Mouse (Mus musculus) mammary gland, adult 2 months (tissue): ENCODE measurements around the gene Heca. TPM values are rescaled to one million over a fixed set of nuclear protein-coding genes. Genes with fewer than 3 reads are reported as not detected.

ENCODE experiments used
- polyA plus RNA-seq: library from polyadenylated mRNA; depleted of rRNA; stranded (reverse); fragments of >200 nt; gene quantifications from 2 replicates; pipeline ENCODE4 v1.2.3, GENCODE M21; 2012; ENCODE audit warnings: low replicate concordance; rRNA removed

Gene Heca
- 17.8 and 19.5 TPM in 2 replicates for polyA plus RNA-seq

GRCm38 (mm10) chr10:17947960-17948730, at the start of gene Heca:
Gene Heca (minus strand): TSS chr10:17948067.

Other genes starting within 250 kb of the Heca start
- 26.3 and 60.6 TPM in 2 replicates for gene Cited2, start 224.8 kb downstream of the Heca start, polyA plus RNA-seq
- 0.16 and 21.9 TPM in 2 replicates for gene Txlnb, start 151.8 kb downstream of the Heca start, polyA plus RNA-seq
- 3.3 and 5.9 TPM in 2 replicates for gene Abracl, start 75.2 kb upstream of the Heca start, polyA plus RNA-seq
- 37.3 and 49.4 TPM in 2 replicates for gene Reps1, start 107.8 kb upstream of the Heca start, polyA plus RNA-seq